Mouse (Mus musculus): ENCODE measurements at regions not wholly inside any gene's neighbourhood (a gene's known extent, or its start where the extent isn't known, plus 50 kb on each side); places are given as distances from the start of the nearest gene placed in this dataset.

DNA sequence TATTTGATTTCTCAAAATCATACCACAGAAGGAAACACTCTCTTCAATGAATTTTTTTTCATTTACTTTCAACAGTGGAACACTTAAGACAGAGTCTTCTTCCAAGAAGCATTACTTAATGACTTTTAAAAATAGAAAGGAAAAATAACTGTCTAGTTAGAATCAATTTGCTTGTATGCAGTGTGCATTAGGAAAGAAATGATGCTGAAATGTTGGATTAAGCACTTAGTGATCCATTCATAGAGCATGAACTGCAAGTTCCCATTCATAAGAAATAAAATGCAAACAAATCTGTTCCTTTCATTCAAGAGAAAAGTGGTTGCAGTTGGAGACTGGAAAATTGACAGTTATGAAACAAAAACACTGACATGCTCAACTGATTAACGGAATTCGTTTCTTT is 493.2 kb upstream of the N6amt1 start:
- no peak for TF ChIP-seq CTCF (IDR thresholded peaks at IDR 0.05; ENCODE audit: low read depth)
- TF ChIP-seq EP300 (IDR thresholded peaks at IDR 0.05; ENCODE audit: low read depth), result no peak

All from liver, postnatal 0 days (tissue).